Mouse (Mus musculus): ENCODE measurements around the gene Gm49366.

DNA sequence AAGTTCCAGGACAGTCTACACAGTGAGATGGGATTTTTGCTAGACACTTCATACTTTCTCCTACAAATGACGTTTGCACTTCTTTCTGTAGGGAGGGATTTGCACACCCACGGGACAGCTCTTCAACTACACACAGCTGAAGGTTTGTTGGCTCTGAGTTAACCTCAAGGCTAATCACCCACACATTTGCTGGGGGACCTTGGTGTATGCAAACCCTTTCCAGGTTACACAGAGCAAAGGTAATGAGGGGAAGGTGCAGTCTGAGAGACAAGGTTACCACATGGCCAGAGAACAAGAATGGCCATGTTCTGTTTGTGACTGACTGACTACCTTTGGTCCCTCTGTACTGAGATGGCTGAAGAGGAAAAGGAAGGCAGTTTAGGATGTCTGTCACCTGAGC, 45.1 kb downstream of the Gm49366 start:
- TF ChIP-seq POLR2AphosphoS2 (IDR thresholded peaks at IDR 0.05; ENCODE audit: insufficient read length, low read depth): no peak
- TF ChIP-seq MYOG (IDR thresholded peaks at IDR 0.05; ENCODE audit: control insufficient read depth in 1 of 3, insufficient read depth in 1 of 3, insufficient read length in 2 of 3, low read depth in 2 of 3): no peak
- TF ChIP-seq MYOD1 (IDR thresholded peaks at IDR 0.05; ENCODE audit: control insufficient read depth in 1 of 3, insufficient read length in 2 of 3, low read depth in 2 of 3): no peak
- TF ChIP-seq POLR2A (IDR thresholded peaks at IDR 0.05; ENCODE audit: insufficient read length, low read depth): no peak

All from myocyte (in vitro differentiated cells).